Mouse (Mus musculus): ENCODE data around the gene Ccdc180.

GRCm38 (mm10) chr4:45848109-45848824 is 41.8 kb upstream of the Ccdc180 start, which contains the start of gene Stra6l:
- TF ChIP-seq POLR2A (IDR thresholded peaks at IDR 0.05; ENCODE audit: low read depth, low read length) (no peak), CTCF (IDR thresholded peaks at IDR 0.05; ENCODE audit: extremely low read depth, insufficient read length, insufficient replicate concordance, low read depth, low read length) (no peak)

Data from small intestine, adult 2 months (tissue).